Mouse (Mus musculus) bone marrow, adult 2 months (tissue): Measurements from ENCODE around the gene Tdrd1. TPM values are rescaled to one million over a fixed set of nuclear protein-coding genes. Genes with fewer than 3 reads are reported as not detected.
A peak's percentile ranks its signal among the peaks of the same experiment; 100 is the strongest.
"Not testable (repeated sequence)": the region's sequence is repeated elsewhere in the genome, so short reads cannot be mapped to it uniquely, and the experiment has no call there.

Experiments used
- H3K27ac ChIP-seq: fragments of 200-500 bp; 2 replicates; pipeline ENCODE4 v1.5.1; 2012; ENCODE audit warnings: low read depth, mild to moderate bottlenecking, control low read depth, inconsistent platforms, low read length; ENCODE audit not compliant: control insufficient read depth, poor library complexity, insufficient read depth
- H3K4me1 ChIP-seq: fragments of 200-500 bp; 2 replicates; pipeline ENCODE4 v1.6.1; 2011; ENCODE audit warnings: low read length; ENCODE audit not compliant: control insufficient read depth, insufficient read depth
- H3K4me3 ChIP-seq: fragments of 200-500 bp; replicated peaks from 2 replicates; pipeline ENCODE3; 2011; ENCODE audit warnings: mild to moderate bottlenecking, low read depth, low read length, control low read depth; ENCODE audit not compliant: control insufficient read depth
- CTCF ChIP-seq: fragments of 200-500 bp; IDR thresholded peaks from 2 replicates; pipeline ENCODE4 v1.5.1; 2011; ENCODE audit warnings: low read length, control low read depth; ENCODE audit not compliant: control insufficient read depth, insufficient read depth
- POLR2A ChIP-seq: fragments of 200-500 bp; IDR thresholded peaks from 2 replicates; pipeline ENCODE4 v1.6.1; 2011; ENCODE audit warnings: low read depth, mild to moderate bottlenecking, control low read depth, low read length, borderline replicate concordance; ENCODE audit not compliant: control insufficient read depth
- WGBS: fragments of 180-500 bp; shearing (Covaris S2); methylation state at CpG from one replicate; pipeline ENCODE4 v1.1.7; 2018; 5-methylcytosine and 5-hydroxymethylcytosine counted together
- polyA plus RNA-seq: library from polyadenylated mRNA; stranded (reverse); fragments of >200 nt; gene quantifications from 2 replicates; pipeline ENCODE4 v1.2.4, GENCODE M21; 2011; ENCODE audit warnings: low replicate concordance; ENCODE audit not compliant: missing spikeins, insufficient read depth, insufficient read length

Gene Tdrd1
- not detected in 2 replicates for polyA plus RNA-seq

DNA sequence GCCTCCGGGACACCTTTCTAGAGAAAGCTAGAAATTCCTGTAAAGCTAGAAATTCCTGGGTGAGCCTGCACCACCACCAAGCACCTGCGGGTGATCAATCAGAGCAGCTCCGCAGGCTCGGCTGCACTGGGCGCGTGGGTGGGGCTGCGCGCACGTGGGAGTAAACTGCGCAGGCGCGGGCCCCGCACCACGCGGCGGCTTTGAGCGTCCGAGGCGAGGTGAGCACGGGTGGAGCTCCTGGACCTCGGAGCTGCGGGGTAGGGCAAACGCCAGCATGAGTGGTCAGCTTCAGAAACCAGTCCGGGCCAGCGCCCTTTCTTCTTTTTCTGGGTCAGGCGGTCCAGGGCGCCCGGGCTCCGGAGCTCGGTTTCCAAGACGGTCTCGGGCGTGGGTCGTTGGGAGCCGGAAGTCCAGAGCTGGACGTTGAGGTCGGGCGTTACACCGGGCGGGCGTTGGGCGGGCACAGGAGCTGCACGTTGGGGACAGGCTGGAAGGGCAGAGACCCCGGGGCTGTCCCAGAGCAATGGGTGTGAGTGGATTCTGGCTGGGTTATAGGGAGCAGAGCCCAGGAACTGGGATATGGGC is at the start of gene Tdrd1:
TSS of gene Tdrd1 (plus strand) at position 163 of the 585 bp plus-strand sequence.
- WGBS: 74% methylated on average over 44 of the region's 44 CpGs
- Histone ChIP-seq H3K4me1 (peaks cover 1% of the 10 kb centered on the region; the same call in 1 of the 2 replicates), H3K4me3 (no peak within 1 kb of the TSS), H3K27ac (no peak within 1 kb of the TSS)
- TF ChIP-seq POLR2A (no peak), CTCF (no peak)

DNA sequence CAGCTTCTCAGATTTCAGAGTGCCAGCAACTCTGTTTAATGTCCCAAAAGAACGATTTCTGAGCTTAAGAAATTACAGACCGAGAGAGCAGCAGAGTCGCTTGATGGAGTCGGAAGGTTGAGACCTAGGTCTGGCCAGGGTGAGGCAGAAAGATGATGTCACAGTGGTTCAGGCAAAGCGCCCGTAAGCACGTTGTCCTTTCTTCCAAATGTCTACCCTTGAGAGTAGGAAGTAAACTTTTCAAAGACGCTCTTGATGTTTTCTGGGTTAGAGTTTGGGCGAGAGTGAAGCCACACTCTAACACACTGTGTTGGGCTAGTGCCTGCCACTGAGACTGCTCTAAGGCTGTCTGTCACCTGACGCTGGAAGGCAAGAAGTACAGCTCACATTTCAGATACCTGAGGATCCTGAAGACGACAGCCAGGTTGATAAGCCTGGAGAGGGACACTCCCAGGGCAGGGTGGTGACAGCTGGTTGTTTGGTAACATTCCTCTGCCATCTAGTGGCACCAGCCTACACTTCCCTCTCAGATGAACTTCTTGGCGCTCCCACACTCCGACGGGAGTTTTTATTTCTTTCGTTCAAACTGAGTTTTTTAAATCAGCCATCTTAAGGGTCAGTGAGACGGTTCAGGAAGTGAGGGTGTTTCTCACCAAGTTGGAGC is 49.2 kb upstream of the Tdrd1 start:
- H3K4me3 ChIP-seq: no peak overlapping the region
- H3K4me1 ChIP-seq: peaks cover 3% of the 10 kb centered on the region
- TF ChIP-seq POLR2A (no peak), CTCF (peak; percentile 72)
- no peak overlapping the region for H3K27ac ChIP-seq
- 20% methylated on average over 16 of the region's 16 CpGs for WGBS

DNA sequence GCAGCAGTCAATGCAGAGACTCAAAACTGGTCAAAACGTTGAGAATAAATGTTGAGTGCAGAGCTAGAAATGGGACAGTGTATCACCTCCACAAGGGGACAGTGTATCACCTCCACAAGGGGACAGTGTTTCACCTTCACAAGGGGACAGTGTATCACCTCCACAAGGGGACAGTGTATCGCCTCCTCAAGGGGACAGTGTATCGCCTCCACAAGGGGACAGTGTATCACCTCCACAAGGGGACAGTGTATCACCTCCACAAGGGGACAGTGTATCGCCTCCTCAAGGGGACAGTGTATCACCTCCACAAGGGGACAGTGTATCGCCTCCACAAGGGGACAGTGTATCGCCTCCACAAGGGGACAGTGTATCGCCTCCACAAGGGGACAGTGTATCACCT is 47.5 kb upstream of the Tdrd1 start:
- H3K27ac ChIP-seq, H3K4me3 ChIP-seq, H3K4me1 ChIP-seq: not testable (repeated sequence)
- whole genome bisulfite sequencing: 86% methylated on average over 7 of the region's 7 CpGs

DNA sequence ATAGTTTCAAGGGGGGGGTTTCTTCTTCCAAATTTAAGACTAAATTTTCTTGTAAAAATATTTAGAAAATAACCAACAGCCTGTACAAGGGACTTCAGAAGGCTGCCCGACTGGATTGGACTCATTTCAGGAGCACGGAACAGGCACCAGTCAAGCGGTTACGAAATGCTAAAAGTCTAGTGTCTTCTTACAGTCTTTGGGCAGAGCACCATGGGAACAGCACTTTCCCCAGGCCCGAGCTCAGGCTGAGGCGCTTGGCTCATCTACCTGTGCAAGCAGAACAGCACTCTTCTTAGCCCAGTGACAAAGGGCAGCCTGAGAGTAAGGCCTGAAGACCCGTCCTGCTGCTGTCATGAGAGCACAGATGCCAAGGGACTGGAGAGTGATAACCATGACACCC is 38.1 kb upstream of the Tdrd1 start:
- no peak for TF ChIP-seq POLR2A
- no peak for TF ChIP-seq CTCF

DNA sequence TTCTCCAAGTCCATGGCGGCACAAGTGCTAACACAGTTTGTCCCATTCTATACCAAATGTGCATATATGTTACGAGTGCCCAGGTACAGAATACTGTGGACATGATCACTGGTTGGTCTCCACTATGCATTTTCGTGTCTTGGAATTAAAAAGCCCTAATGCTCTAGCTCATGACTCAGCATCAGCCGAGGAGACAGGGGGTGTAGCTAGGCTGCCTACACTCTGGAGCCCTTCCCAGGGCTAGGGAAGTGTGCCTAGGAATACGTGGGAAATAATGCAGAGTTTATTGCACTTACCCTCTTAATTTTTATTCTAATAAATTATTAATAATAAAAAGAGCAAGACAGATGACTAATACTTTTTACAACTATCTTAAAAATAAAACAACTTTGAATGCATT is 37.1 kb upstream of the Tdrd1 start:
- WGBS: 82% methylated on average over 5 of the region's 5 CpGs
- H3K4me3 ChIP-seq: no peak overlapping the region
- no peak overlapping the region for H3K27ac ChIP-seq
- TF ChIP-seq CTCF: no peak
- no peak for TF ChIP-seq POLR2A
- no peaks in the 10 kb centered on the region for H3K4me1 ChIP-seq

More for the DNA sequence above, 38.1 kb upstream of the Tdrd1 start:
- Histone ChIP-seq H3K4me1 (no peaks in the 10 kb centered on the region), H3K27ac (no peak overlapping the region), H3K4me3 (no peak overlapping the region)
- WGBS: 85% methylated on average over 7 of the region's 7 CpGs

DNA sequence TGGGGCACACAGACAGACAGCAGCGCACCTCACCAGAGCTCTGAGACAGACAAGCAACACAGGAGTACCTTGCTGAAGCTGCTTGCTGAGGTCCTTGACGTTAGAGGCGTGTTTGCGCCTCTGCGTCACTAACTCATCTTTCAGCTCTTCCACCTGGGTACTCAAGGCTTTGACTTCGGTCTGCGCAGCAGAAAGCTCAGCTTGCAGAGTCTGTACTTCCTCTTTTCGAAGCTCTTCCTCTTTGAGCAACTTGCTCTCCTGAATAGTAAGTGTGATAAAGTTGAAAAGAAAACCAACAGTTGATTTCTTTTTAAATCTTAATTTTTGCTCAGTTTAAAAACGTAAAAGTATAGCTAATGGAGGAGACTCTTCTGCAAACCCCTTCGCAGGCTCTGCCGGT is 28.6 kb upstream of the Tdrd1 start:
- Histone ChIP-seq H3K27ac (no peak overlapping the region), H3K4me3 (no peak overlapping the region), H3K4me1 (no peaks in the 10 kb centered on the region; the same call in 1 of the 2 replicates)
- TF ChIP-seq CTCF (no peak), POLR2A (no peak)
- WGBS: 39% methylated on average over 11 of the region's 11 CpGs

DNA sequence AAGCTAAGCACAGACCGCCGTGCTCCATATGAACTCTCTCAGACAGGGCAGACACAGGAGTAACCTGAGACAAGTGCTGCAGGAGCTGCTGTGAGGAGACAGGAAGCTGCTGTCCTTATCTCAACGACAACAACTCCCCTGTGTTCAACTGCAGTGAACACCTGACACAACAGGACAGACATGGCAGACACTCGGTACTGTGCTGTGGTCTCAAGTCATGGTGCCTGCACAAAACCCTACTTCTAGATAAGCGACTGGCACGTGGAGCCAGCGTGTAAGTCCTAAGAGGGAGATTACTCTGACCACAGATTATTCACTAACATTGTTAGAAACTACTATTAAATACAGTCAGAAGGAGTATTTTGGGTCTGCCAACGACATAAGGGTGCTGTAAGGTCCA is 25.8 kb upstream of the Tdrd1 start:
- H3K4me1 ChIP-seq: no peaks in the 10 kb centered on the region; the same call in 1 of the 2 replicates
- 56% methylated on average over 8 of the region's 8 CpGs for WGBS
- no peak overlapping the region for H3K4me3 ChIP-seq
- no peak overlapping the region for H3K27ac ChIP-seq
- no peak for TF ChIP-seq POLR2A
- no peak for TF ChIP-seq CTCF

DNA sequence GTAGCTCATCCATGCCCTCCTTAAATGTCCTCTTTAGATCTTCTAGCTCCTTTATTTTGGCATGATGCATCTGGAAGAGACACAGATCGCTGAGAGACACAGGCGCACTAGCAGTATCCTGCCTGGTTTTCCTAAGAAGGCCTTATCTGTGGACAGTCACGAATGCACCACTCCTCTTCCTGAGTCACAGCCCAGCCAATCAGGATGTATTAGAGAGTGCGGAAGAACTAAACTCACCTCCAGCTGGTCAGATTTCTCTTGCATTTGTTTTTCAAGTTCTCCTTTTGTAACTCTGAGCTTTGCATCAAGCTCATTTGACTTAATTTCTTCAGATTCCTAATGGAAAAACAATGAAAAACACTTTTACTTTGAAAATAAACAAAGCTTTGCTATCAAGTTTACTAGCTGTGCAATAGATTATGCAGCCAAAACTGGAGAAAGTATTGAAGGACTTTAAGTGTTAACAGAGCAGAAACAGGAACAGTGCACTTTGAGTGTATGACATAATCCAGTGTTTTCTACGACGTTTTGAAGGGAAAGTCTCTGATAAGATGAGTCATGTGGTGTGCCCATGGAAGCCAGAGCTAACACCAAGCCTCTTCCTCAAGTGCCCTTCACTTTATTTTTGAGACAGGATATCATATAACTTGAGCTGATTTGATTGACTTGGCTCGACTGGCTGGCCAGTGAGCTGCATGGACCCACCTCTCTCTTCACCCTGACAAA is 24.9 kb upstream of the Tdrd1 start:
- WGBS: 48% methylated on average over 7 of the region's 7 CpGs
- H3K4me1 ChIP-seq: no peaks in the 10 kb centered on the region; the same call in 1 of the 2 replicates
- no peak overlapping the region for H3K4me3 ChIP-seq
- no peak overlapping the region for H3K27ac ChIP-seq
- TF ChIP-seq CTCF: no peak
- TF ChIP-seq POLR2A: no peak
